Mouse (Mus musculus): ENCODE measurements around the gene Rad18. TPM values are rescaled to one million over a fixed set of nuclear protein-coding genes. Genes with fewer than 3 reads are reported as not detected.

Rad18 gene
- polyA plus RNA-seq, 1 experiment = 1.1 TPM

GRCm38 (mm10) chr6:112582022-112582421 is 114.5 kb downstream of the Rad18 start:
- no peak overlapping the region for H3K4me3 ChIP-seq (ENCODE audit: low read depth, low read length)
- 83% methylated on average over 4 of the region's 4 CpGs for WGBS
- H3K36me3 ChIP-seq (ENCODE audit: control insufficient read depth, insufficient read depth, low read length) = no peaks in the 10 kb centered on the region
- H3K27ac ChIP-seq (ENCODE audit: insufficient read depth, low read depth, low read length) = no peak overlapping the region
- H3K4me1 ChIP-seq (ENCODE audit: control insufficient read depth, insufficient read depth, insufficient read length, low read length) = no peaks in the 10 kb centered on the region
- no peak for TF ChIP-seq CTCF (IDR thresholded peaks at IDR 0.05; ENCODE audit: extremely low read depth, insufficient read length, insufficient replicate concordance, low read depth, low read length)
- TF ChIP-seq POLR2A (IDR thresholded peaks at IDR 0.05; ENCODE audit: low read depth, low read length) = no peak
- H3K27me3 ChIP-seq (ENCODE audit: control insufficient read depth, insufficient read depth, low read length) = no peaks in the 10 kb centered on the region

- no peak overlapping the region for H3K27ac ChIP-seq (ENCODE audit: insufficient read depth, low read depth, low read length)
- TF ChIP-seq POLR2A (IDR thresholded peaks at IDR 0.05; ENCODE audit: low read depth, low read length) (no peak), CTCF (IDR thresholded peaks at IDR 0.05; ENCODE audit: extremely low read depth, insufficient read length, insufficient replicate concordance, low read depth, low read length) (no peak)
- WGBS = 63% methylated on average over 5 of the region's 5 CpGs
- no peak overlapping the region for H3K4me3 ChIP-seq (ENCODE audit: low read depth, low read length)
- H3K27me3 ChIP-seq (ENCODE audit: control insufficient read depth, insufficient read depth, low read length) = no peaks in the 10 kb centered on the region
- no peaks in the 10 kb centered on the region for H3K4me1 ChIP-seq (ENCODE audit: control insufficient read depth, insufficient read depth, insufficient read length, low read length)
- no peaks in the 10 kb centered on the region for H3K36me3 ChIP-seq (ENCODE audit: control insufficient read depth, insufficient read depth, low read length)
Measured at GRCm38 (mm10) chr6:112577198-112577597, 119.3 kb downstream of the Rad18 start.

- H3K4me3 ChIP-seq (ENCODE audit: low read depth, low read length) = no peak overlapping the region
- H3K36me3 ChIP-seq (ENCODE audit: control insufficient read depth, insufficient read depth, low read length) = no peaks in the 10 kb centered on the region
- TF ChIP-seq CTCF (IDR thresholded peaks at IDR 0.05; ENCODE audit: extremely low read depth, insufficient read length, insufficient replicate concordance, low read depth, low read length) (no peak), POLR2A (IDR thresholded peaks at IDR 0.05; ENCODE audit: low read depth, low read length) (no peak)
- H3K4me1 ChIP-seq (ENCODE audit: control insufficient read depth, insufficient read depth, insufficient read length, low read length) = 0 out of 2 replicates have a peak, but pooled peaks cover 2% of the 10 kb centered on the region
- no peaks in the 10 kb centered on the region for H3K27me3 ChIP-seq (ENCODE audit: control insufficient read depth, insufficient read depth, low read length)
- 64% methylated on average over 3 of the region's 3 CpGs for WGBS
- H3K27ac ChIP-seq (ENCODE audit: insufficient read depth, low read depth, low read length) = no peak overlapping the region
Measured at GRCm38 (mm10) chr6:112574558-112574957, 121.9 kb downstream of the Rad18 start.

GRCm38 (mm10) chr6:112570413-112570812 is 126.1 kb downstream of the Rad18 start:
- Histone ChIP-seq H3K27ac (ENCODE audit: insufficient read depth, low read depth, low read length) (no peak overlapping the region), H3K4me1 (ENCODE audit: control insufficient read depth, insufficient read depth, insufficient read length, low read length) (0 out of 2 replicates have a peak, but pooled peaks cover 2% of the 10 kb centered on the region), H3K36me3 (ENCODE audit: control insufficient read depth, insufficient read depth, low read length) (no peaks in the 10 kb centered on the region), H3K4me3 (ENCODE audit: low read depth, low read length) (no peak overlapping the region), H3K27me3 (ENCODE audit: control insufficient read depth, insufficient read depth, low read length) (no peaks in the 10 kb centered on the region)
- 65% methylated on average over 1 of the region's 1 CpGs for WGBS
- TF ChIP-seq CTCF (IDR thresholded peaks at IDR 0.05; ENCODE audit: extremely low read depth, insufficient read length, insufficient replicate concordance, low read depth, low read length) = no peak
- no peak for TF ChIP-seq POLR2A (IDR thresholded peaks at IDR 0.05; ENCODE audit: low read depth, low read length)

Other genes starting within 250 kb of the Rad18 start
- 1.5 and 2.3 TPM in 2 replicates for gene Cav3, start 237.2 kb downstream of the Rad18 start, polyA plus RNA-seq (2012; rRNA removed)
- 0.08 and 0.11 TPM in 2 replicates for gene Oxtr, start 206.7 kb downstream of the Rad18 start, polyA plus RNA-seq (2012; rRNA removed)

All from small intestine, adult 2 months (tissue).